Mouse (Mus musculus): ENCODE data around the gene Unc5b. TPM values are rescaled to one million over a fixed set of nuclear protein-coding genes. Genes with fewer than 3 reads are reported as not detected.

Unc5b gene
- total RNA-seq, 2 experiments from 2014 or later, result 1.3 to 3.3 TPM

DNA sequence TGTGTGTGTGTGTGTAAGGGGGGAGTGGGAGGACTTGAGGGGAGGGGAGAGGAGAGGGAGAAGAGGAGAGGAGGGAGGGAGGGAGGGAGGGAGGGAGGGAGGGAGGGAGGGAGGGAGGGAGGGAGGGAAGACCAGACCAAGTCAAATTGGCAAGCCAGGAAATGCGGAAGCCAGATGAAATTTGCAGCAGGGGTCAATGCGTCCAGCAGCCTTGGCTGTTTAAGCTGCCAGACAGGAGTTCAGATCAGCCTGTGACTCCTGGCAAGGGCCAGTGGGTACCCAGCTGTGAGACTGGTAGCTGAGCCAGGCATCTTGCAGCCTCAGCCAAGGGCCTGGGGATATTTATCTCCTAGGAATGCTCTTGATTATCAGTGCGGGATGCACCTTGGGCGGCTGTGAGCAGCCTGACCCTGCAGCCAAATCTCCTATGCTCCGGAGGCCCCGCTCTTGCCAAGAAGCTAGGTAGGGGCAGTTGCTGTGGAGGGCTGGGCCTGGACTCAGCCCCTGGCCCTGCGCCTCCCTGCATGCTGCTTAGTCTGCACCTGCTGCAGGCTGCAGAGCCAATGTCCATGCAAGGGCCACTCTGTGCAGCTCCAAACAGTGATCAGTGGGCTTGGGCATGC lies 9.5 kb downstream of the Unc5b start:
- no peak for DNase-seq (ENCODE audit: low spot score)

DNA sequence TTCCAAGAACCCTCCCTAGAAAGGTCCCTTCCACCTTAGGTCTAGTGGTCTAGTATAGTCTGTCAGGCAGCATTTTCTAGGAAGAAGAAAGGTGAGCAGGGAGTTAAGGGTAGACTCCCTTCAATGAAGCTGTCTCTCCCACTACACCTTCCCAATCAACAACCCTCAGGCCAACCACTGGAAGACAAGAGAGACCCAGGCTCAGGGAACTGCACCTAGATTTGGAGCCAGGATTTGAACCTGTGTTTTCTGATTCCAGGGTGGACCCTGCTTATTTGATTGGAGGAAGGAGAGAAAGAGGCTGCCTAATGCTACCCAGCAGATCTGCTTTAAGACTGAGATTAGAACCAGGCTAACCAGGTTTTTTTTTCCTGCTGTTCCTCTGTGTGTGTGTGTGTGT lies 10.1 kb downstream of the Unc5b start:
- DNase-seq (ENCODE audit: low spot score), result no peak

DNA sequence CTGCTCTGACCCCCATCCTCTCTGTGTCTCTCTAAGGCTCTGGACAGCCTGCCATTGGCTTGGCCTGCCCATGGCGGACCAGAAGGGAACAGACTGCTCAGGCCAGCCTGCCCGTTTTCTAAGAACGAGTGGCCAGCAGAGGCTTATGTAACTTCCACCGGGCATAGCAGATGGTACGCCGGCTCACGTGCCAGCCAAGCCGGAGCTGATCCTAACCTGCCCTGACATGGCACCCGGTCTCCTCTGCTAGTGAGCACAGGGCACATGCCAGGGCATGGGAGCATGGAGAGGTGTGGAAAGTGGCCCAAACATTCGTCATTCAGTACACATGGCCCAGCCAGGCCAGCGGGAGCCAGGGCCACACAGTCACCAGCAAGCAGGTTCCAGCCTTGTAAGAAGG lies 10.8 kb downstream of the Unc5b start:
- DNase-seq (ENCODE audit: low spot score), result peak; percentile 28

DNA sequence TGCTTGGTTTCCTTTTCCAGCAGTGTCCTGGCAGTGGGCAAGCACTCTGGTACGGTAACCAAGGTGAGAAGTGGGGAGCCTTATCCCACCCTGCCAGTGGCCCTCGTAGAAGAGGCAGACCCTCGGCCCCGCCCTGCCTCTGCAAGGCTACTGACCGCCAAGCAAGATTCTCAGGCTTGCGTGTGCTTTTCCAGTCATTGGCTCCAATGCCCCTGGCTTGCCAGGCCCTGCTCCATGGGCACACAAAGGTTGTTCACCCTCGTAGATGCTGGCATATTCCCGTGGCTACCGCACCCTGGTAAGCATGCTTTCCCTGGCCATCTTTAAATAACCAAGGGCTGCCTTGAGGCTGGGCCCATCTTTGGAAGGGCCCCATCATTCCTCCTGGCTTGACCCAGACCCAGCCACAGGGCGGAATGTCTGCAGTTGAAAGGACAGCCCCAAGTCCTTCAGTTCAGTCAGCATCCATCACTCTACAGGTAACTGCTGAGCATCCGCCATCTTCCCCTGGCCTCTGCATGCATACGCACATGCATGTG lies 11.7 kb downstream of the Unc5b start:
- no peak for DNase-seq (ENCODE audit: low spot score)

GRCm38 (mm10) chr10:60819179-60819578 lies 12.2 kb downstream of the Unc5b start:
- no peak for DNase-seq (ENCODE audit: low spot score)

DNA sequence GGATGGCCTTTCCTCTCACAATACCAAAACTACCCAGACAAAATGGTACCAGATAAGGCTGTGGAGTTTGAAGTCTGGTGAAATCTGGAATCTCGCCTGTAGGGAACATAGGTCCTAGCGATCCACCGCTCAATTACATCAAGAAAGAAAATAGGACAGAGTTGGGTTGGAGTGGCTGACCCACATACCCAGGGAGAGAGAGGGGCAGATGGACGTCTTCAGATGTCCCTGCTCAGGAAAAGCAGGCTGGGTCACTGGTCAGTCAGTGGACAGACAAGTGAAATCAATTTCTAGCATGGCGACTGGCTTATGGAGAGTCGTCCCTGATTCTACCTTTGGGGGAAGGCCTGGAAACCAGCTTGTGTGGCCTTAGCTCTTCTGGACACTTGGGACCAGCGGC lies 12.7 kb downstream of the Unc5b start:
- DNase-seq (ENCODE audit: low spot score), result no peak

GRCm38 (mm10) chr10:60817868-60818267 lies 13.5 kb downstream of the Unc5b start:
- DNase-seq (ENCODE audit: low spot score), result no peak

DNA sequence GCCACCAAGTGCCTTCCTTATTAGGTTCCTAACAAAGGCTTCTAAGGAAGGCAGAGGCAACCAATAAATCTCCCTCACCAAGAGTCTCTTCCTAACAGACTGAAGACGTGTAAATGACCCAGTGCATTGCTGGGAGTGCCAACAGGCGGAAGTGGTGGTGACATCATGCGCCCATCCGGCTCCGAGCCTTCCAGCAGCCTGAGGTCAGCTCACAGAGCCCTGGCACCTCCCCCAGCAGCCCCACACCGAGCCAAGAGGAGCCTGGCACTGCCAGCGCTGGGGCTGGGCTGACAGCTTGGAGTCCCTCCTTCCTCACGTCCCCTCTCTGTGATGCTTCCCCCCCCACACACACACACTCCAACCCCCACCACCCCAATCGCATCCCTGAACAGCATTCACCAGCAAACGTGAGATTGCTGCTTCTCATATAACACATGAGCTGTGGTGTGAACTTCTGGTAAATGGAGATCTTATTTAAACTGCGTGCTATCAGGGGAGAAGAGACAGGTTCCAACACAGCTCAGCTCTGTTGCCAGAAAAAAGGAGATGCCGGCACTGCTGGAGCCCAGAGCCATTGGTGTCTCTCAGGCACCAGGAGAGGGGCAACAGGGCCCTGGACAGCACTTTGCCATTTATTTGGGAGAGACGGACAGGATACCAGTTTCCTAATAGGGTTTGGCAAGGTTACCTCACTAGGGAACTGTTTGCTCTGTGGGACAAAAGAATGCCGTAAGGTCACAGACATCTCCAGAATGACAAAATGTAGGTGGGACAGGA lies 14.3 kb downstream of the Unc5b start:
- DNase-seq (ENCODE audit: low spot score), result peak; percentile 34

DNA sequence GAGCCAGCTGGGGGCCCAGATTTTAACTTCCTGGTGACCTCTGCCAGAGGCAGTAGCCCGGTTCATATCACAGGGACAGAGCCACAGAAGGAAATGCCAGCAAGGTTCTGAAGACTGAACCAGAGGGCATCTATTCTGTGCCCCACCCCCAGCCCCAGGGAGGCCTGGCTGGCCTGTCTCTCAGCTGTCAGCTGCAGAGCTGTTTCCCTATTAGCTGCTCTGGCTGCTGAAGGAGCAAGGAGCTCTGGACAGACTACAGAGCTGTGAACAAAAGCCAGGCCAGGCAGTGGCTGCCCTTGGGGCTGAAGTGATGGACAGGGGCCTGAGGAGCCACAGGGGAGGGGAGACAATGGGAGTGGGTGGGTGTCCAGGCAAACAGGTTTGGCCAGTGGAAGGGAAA lies 15.5 kb downstream of the Unc5b start:
- DNase-seq (ENCODE audit: low spot score), result no peak

GRCm38 (mm10) chr10:60815059-60815458 lies 16.3 kb downstream of the Unc5b start:
- DNase-seq (ENCODE audit: low spot score), result no peak

DNA sequence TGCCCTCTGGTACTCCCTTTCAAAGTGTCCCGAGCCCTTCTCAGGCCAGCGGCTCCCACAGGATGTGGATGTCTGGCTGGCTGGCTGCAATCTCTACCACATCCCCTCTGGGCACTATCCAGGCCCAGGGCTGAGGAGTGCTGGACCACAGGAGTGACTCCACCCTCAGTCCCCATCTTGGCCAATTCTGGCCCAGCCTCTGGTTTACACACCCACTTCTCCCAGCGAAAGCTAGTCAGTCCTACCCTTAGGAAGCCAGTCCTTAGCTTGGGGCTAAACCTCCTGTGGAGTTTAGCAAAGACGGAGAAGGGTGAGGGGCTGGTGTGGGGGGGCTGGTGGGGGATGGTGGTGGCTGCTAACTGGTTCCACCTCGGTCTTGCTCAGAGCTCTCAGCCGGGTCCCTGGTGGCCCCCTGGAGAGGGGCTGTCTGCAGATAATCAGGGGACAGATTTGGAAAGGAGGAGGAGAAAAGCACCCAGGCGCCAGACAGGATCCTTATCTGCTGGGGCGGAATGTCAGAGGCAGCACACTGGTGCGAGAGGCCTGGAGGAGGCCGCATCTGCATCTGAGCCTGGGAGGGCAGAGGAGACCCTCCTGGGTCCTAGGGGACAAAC lies 16.8 kb downstream of the Unc5b start:
- DNase-seq (ENCODE audit: low spot score), result peak; percentile 25

DNA sequence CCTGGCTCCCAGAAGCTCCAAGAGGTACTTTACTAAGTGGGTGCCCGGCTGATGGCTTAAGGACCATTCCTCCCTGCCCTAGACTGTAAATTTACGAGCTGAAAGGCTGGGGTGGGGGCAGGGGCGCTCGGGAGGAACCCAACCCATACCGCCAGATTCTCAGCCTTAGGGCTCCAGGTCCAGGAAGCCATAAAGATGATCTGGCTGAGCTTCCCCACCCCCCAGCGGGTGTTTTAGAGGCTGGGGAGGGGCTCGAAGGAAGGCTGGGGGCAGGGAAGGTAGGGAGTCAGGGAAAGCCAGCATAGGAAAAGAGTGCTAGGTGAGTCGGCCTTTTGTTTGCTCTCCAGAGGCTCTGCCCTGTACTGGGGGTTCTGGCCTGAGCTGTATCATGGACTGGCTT lies 17.8 kb downstream of the Unc5b start:
- DNase-seq (ENCODE audit: low spot score), result no peak

DNA sequence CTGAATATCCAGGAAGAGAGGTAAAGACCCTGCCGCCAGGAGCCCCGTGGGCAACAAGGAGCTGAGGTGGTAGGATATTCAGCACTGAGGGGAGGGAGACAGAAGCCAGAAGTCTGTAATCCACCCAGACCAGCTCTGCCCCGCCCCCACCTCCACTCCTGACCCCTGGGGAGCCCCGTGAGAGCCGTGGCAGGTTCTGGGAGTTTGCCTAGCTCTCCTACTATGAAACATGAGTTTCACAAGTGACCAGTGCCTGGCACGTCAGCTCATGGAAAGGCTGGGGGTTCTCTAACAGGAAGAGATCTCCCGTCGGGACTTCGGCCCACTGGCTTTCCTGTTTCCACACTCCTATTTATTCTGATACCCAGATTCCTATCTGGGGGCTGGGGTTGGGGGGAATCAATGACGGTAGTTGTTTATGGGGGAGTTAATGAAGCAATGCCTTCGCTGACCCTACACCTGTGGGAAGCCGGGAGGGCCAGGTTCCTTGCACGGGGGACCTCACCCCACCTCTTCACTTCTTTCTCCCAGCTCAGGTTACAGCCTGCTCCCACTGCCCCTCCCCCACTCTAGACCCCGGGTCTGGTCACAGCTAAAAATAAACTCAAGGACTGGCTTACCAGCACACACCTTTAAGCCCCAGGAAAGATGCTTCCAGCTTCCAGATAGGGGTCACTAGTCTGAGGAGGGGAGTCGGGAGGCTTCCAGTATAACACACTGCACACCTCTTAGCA lies 19.4 kb downstream of the Unc5b start:
- DNase-seq (ENCODE audit: low spot score), result no peak

DNA sequence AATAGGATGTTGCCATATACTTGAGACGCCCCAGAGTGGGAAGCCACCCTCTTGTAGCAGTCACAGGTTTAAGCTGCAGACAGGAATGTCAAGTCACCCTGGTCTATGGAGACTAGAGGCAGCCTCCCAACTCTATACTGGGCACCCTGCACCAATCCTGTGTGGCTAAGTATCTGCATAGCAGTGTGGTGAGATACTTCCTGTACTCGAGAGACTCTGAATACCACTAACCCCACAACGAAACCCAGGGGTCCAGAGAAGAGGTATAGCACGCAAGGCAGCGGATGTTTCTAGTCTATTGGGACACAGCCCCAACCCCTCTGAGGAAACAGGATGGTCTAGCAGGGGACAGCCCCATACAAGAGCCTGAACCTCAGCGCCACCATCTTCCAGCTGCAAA lies 22.9 kb downstream of the Unc5b start:
- DNase-seq (ENCODE audit: low spot score), result no peak

DNA sequence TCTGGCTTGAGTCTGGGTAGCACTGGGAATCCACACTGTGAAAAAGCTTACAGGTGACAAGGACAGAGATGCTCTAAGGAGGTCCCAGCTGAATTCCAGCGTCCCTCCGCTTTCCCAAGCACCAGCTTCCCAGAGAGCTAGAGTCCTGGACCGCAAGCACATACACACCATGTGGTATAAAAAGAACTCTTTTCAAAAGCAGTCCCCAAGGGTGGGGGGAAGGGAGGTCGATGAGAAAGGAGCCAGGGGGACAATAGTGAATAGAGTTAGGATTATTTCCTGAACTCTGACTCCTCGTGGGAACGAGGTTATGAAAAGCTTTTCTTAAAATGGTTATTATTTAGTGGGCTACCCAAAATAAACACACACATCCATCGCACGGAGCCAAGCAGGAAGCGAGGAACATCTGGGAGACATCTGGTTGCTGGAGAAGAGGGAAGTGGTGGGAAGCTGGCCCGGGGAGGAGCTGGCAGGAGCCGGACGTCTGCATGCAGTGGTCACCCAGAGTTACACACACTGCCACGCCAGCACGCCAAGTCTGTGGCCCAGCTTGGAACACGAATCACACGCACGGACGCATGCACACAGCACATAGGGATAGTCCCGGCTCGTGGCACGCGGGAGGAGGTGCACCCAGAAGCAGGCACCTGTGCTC lies 23.7 kb downstream of the Unc5b start:
- DNase-seq (ENCODE audit: low spot score), result peak; percentile 67

- no peak for DNase-seq (ENCODE audit: low spot score)
Measured at GRCm38 (mm10) chr10:60806207-60806538, 25.2 kb downstream of the Unc5b start.

DNA sequence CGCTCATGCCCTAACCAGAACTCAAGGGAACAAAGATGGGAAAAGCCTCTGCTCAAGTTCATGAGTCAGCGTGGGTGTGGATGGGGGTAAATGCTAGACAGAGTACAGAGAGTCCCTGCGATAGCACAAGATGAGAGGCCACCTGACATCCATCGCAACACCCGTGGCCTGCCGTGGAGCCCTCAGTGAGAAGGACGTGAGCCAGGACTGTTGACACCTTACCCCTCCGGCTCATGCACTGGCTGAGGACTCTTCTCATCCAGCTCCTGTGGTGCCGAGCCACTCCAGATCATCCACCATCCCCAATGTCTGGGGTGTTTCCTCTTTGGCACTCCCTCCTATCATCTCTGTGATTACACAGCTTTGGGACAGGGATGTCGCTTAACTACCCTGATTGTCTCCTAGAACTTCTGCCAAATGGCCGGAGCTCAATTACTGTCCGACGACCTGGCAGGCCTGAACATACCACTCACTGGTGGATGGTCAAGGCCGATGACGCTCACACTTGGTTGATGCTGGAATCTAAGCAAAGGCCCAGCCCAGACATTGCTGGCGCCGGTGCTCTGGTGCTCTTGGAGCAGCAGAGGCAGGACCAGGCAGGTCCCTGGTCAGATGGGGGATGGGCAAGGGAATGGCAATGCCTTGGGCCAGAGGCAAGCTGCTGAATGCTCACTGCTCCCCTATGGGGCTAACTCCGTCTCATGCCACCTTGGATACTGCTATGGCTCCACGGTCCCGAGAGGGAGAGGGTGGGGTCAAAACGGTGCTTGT lies 25.8 kb downstream of the Unc5b start:
- peak; percentile 27 for DNase-seq (ENCODE audit: low spot score)

DNA sequence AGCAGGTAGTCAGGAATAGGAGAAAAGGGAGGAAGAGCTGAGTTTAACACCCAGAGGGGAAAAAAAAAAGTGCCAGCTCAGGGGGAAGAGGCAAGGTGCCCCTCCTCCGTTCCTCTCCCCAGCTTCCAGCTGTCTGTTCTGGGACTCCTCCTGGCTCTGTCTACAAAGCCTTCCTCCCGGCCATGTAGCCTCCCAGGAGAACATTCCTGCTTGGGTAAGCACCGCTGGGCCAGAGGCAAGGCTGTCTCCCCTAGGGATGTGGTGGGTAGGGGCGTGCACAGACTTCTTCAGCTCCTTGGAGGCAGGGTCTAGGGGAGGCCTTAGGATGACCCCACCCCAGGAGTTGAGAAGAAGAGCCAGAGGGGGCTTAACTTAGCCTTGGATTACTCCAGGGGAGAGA lies 26.5 kb downstream of the Unc5b start:
- DNase-seq (ENCODE audit: low spot score), result no peak

GRCm38 (mm10) chr10:60803971-60804370 lies 27.4 kb downstream of the Unc5b start:
- no peak for DNase-seq (ENCODE audit: low spot score)

- DNase-seq (ENCODE audit: low spot score), result no peak
Measured at GRCm38 (mm10) chr10:60801898-60802412, 29.4 kb downstream of the Unc5b start.

Measured in gastrocnemius, adult 18-20 months (tissue).